Mouse (Mus musculus): ENCODE measurements around the gene Tmem269. TPM values are rescaled to one million over a fixed set of nuclear protein-coding genes. Genes with fewer than 3 reads are reported as not detected.

Tmem269 gene
- polyA plus RNA-seq, 1 experiment from 2014 or later = 0.43 TPM

DNA sequence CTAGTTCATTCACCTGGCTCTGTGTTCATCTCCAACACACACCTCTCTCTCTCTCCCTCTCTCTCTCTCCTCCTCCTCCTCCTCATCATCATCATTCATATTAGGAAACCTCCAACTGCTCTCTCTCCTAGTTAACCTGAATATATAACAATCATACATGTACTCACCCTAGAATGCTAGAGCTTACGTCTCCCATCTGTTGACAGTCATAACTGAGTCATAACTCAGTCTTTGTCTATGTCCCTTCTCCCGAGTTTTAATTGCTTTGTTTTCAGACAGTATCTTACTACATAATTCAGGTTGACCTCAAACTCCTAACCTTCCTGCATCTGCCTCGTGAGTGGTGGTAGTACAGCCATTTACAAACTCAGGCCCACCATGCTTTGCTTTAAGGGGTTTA lies 26.7 kb downstream of the Tmem269 start:
- WGBS = 80% methylated on average over 3 of the region's 3 CpGs
- no peaks in the 10 kb centered on the region for H3K36me3 ChIP-seq
- no peak overlapping the region for H3K4me3 ChIP-seq
- peaks cover 6% of the 10 kb centered on the region; the same call in 1 of the 2 replicates for H3K4me1 ChIP-seq (replicated peaks)
- H3K9ac ChIP-seq = no peak overlapping the region
- no peak for ATAC-seq (ENCODE audit: low FRiP score)
- H3K27me3 ChIP-seq = no peaks in the 10 kb centered on the region
- H3K27ac ChIP-seq = no peak overlapping the region
- H3K4me2 ChIP-seq = no peak overlapping the region
- H3K9me3 ChIP-seq = no peaks in the 10 kb centered on the region

DNA sequence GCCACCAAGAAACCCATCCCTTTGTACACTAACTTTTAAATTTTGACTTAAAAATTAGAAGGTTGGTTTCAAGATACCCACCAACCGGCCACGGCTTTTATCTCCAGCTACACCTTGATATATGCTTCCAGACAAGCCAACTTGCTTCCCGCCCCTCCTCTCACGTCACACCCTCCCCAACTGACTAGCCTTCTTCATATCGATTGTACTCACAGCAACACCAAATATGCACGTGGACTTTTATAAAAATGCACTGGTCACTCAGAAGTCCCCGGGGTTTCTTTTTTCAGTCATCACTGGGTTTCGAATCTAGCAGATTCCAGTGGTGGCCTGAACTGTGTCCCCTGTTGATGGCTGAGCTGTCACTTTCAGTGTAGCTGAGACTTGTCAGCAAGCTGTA lies 27.4 kb downstream of the Tmem269 start:
- Histone ChIP-seq H3K36me3 (no peaks in the 10 kb centered on the region), H3K4me2 (no peak overlapping the region), H3K9ac (no peak overlapping the region), H3K27ac (no peak overlapping the region), H3K27me3 (no peaks in the 10 kb centered on the region), H3K9me3 (no peaks in the 10 kb centered on the region), H3K4me3 (no peak overlapping the region), H3K4me1 (replicated peaks) (no peaks in the 10 kb centered on the region)
- 86% methylated on average over 8 of the region's 8 CpGs for WGBS
- ATAC-seq (ENCODE audit: low FRiP score) = no peak

DNA sequence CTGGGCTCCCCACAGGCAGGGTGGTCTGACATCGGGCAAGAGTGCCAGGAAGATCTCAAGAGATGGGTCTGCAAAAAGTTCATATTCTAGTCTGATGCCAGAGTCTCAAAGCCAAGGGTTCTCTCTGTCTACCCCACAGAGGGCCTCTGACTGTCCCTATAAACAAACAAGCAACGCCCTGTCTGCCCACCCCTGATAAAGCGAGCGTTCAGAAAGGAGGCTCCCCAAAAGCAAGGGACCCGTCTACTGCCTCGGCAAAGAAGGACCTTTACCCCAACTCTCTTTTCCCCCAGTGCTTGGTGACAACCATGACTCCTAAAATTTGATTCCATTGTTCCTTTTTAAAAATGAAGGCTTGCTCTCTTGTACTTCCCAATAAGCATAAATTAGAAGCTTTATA lies 28.2 kb downstream of the Tmem269 start, which contains the start of gene Ermap:
Gene Ermap, minus strand, starts transcription at position 148 of the 400 bp plus-strand sequence.
- Histone ChIP-seq H3K4me1 (replicated peaks) (no peaks in the 10 kb centered on the region), H3K9ac (no peak within 1 kb of the TSS), H3K27ac (no peak within 1 kb of the TSS), H3K4me2 (no peak within 1 kb of the TSS), H3K36me3 (no peaks in the 10 kb centered on the region), H3K9me3 (no peaks in the 10 kb centered on the region), H3K27me3 (no peaks in the 10 kb centered on the region), H3K4me3 (no peak within 1 kb of the TSS)
- 54% methylated on average over 6 of the region's 6 CpGs for WGBS
- ATAC-seq (ENCODE audit: low FRiP score) = no peak

DNA sequence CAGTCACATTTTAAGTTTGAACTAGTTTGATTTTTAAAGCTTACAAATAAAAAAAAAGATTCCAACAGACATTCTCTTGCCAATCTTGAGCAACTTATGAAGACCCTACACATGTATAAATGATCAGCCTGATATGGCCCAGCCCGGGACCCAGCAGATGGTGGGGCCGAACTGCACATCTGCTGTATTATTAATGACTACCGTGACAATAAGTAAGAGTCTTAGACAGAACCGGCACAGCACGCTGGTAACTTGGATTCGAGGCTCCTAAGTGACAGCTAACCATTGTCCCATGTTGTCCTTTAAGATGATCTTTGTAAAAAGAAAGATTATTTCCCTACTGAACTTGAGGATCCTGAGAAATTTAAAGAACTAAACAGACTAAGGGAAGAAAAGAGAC lies 28.6 kb downstream of the Tmem269 start:
- H3K9me3 ChIP-seq = no peaks in the 10 kb centered on the region
- no peaks in the 10 kb centered on the region for H3K27me3 ChIP-seq
- H3K36me3 ChIP-seq = no peaks in the 10 kb centered on the region
- 35% methylated on average over 6 of the region's 6 CpGs for WGBS
- ATAC-seq (ENCODE audit: low FRiP score) = no peak
- no peak overlapping the region for H3K9ac ChIP-seq
- H3K27ac ChIP-seq = no peak overlapping the region
- no peak overlapping the region for H3K4me2 ChIP-seq
- no peak overlapping the region for H3K4me3 ChIP-seq
- H3K4me1 ChIP-seq (replicated peaks) = no peaks in the 10 kb centered on the region

DNA sequence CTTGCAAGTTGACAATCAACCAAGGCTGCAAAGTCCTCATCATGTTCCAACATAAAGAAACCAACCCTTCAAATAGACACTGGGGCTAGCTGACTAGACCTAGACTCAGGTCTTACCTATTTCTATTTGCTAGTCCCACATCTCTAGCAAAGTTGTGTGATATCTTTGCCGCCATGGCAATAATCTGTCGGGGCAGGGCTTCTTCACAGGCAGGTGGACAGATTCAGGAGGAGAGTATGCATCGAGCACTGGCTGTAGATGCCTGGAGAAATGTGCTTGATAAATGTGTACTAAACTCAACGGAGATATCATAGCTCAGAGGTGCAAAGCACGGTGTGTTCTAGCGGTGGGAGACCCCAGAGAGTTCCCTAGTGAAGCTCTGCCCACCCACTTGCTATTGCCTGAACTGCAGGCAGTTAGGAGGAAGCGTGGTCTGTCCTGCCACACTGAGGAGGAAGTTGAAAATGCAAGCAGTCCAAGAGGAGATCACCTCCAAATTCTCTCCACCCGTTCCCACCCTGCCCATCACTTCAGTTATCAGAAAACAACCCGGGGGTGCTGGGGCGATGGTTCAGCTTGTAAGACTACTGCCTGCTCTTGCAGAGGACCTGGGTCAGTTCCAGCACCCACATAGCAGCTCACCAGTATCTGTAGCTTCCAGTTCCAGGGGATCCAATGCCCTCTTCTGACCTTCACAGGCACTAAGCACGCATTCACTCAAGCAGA lies 29.8 kb downstream of the Tmem269 start:
- 65% methylated on average over 11 of the region's 11 CpGs for WGBS

DNA sequence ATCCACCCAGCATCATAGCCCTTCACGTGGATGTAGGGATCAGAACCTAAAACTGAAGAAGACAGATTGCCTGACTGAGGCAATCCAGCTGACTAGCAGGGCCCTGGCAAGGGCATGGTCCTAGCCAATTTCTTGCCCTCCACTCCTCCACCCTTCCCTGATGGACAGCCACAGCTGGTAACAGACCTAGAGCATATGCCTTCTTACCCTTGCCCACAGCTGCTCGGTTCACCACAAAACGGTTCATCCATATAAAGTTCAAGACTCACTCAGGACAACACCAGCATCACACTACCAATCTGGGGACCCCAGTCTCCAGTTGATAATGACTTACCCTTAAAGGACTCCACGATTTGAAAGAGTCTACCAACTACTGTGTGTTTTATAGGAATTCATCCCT lies 32.2 kb downstream of the Tmem269 start:
- no peak overlapping the region for H3K4me2 ChIP-seq
- no peak for ATAC-seq (ENCODE audit: low FRiP score)
- H3K36me3 ChIP-seq = no peaks in the 10 kb centered on the region
- H3K4me1 ChIP-seq (replicated peaks) = no peaks in the 10 kb centered on the region
- no peaks in the 10 kb centered on the region for H3K9me3 ChIP-seq
- no peaks in the 10 kb centered on the region for H3K27me3 ChIP-seq
- H3K4me3 ChIP-seq = no peak overlapping the region
- H3K9ac ChIP-seq = no peak overlapping the region
- H3K27ac ChIP-seq = no peak overlapping the region
- WGBS = 78% methylated on average over 4 of the region's 4 CpGs

More for the DNA sequence above, 29.8 kb downstream of the Tmem269 start:
- H3K27ac ChIP-seq = no peak overlapping the region
- no peaks in the 10 kb centered on the region for H3K27me3 ChIP-seq
- H3K9me3 ChIP-seq = no peaks in the 10 kb centered on the region
- ATAC-seq (ENCODE audit: low FRiP score) = no peak
- H3K4me2 ChIP-seq = no peak overlapping the region
- no peaks in the 10 kb centered on the region for H3K36me3 ChIP-seq
- no peaks in the 10 kb centered on the region for H3K4me1 ChIP-seq (replicated peaks)
- no peak overlapping the region for H3K9ac ChIP-seq
- H3K4me3 ChIP-seq = no peak overlapping the region

DNA sequence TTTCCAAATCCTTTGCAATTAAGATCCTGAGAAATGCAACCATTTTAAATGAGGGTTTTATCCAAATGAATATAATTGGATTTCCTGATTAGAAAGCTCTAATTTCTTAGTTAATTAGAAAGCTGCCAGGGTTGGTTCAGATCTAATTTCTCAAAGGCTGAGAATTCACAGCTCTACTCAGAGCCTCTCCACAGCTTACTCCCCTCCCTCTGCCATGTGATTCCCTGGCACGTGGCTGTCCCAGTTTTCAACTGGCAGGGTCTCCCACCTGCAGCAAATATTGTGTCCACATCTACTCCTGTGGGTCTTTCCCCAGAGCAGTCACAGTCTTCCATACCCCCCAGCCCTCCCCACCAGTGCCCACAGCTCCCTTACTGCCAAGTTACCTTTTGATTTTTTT lies 34.5 kb downstream of the Tmem269 start:
- Histone ChIP-seq H3K27ac (no peak overlapping the region), H3K9ac (no peak overlapping the region), H3K4me1 (replicated peaks) (no peaks in the 10 kb centered on the region), H3K36me3 (no peaks in the 10 kb centered on the region), H3K4me3 (no peak overlapping the region), H3K27me3 (no peaks in the 10 kb centered on the region), H3K4me2 (no peak overlapping the region), H3K9me3 (no peaks in the 10 kb centered on the region)
- 67% methylated on average over 1 of the region's 1 CpGs for WGBS
- ATAC-seq (ENCODE audit: low FRiP score) = no peak

DNA sequence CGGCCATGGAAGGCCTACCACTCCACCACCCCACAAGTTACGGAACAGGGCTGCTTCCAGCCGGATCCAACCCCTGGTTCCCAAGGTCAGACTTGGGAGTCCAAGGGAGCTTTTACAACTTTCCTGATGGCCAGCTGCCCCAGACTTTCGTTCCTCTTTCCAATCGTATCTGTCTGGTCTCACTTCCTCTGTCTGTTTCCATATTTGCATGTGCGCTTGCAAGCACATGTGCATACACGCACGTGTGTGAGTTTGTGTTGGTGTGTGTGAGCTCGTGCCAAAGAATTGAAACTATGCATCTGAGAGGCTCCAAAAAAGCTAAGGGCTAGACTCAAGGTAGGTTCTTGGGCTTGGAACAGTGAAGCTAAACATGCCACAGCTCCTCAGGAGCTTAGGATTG lies 36.6 kb downstream of the Tmem269 start:
- ATAC-seq (ENCODE audit: low FRiP score) = no peak
- H3K27ac ChIP-seq = no peak overlapping the region
- H3K27me3 ChIP-seq = no peaks in the 10 kb centered on the region
- no peaks in the 10 kb centered on the region for H3K36me3 ChIP-seq
- H3K9me3 ChIP-seq = no peaks in the 10 kb centered on the region
- no peak overlapping the region for H3K4me2 ChIP-seq
- H3K9ac ChIP-seq = no peak overlapping the region
- 91% methylated on average over 9 of the region's 9 CpGs for WGBS
- no peak overlapping the region for H3K4me3 ChIP-seq
- no peaks in the 10 kb centered on the region for H3K4me1 ChIP-seq (replicated peaks)

DNA sequence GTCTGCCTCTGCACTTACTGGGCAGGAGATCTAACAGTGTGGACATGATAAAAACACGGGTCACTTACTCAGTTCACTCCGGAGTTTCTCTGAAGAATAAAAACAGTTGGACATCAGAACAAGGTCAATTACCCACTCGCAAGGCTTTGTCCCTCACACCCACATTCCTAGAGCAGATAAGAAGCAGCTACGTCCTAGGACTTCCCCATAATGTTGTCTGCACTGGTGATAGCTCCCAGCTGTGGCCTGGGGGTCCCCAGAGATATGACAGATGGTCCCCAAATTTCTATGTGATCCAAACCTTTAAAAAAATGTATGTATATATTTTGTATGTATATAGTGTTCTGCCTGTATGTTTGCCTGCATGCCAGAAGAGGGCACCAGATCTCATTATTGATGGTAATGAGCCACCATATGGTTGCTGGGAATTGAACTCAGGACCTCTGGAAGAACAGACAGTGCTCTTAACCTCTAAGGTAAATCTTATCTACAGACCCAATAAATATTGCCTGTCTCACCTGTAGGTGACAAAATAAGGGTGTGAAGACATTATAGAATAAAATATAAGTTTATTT lies 37.8 kb downstream of the Tmem269 start:
- no peak overlapping the region for H3K4me2 ChIP-seq
- ATAC-seq (ENCODE audit: low FRiP score) = no peak
- no peak overlapping the region for H3K9ac ChIP-seq
- WGBS = 48% methylated on average over 4 of the region's 4 CpGs
- no peaks in the 10 kb centered on the region for H3K9me3 ChIP-seq
- no peaks in the 10 kb centered on the region for H3K36me3 ChIP-seq
- no peak overlapping the region for H3K4me3 ChIP-seq
- H3K27ac ChIP-seq = no peak overlapping the region
- no peaks in the 10 kb centered on the region for H3K27me3 ChIP-seq
- no peaks in the 10 kb centered on the region for H3K4me1 ChIP-seq (replicated peaks)

DNA sequence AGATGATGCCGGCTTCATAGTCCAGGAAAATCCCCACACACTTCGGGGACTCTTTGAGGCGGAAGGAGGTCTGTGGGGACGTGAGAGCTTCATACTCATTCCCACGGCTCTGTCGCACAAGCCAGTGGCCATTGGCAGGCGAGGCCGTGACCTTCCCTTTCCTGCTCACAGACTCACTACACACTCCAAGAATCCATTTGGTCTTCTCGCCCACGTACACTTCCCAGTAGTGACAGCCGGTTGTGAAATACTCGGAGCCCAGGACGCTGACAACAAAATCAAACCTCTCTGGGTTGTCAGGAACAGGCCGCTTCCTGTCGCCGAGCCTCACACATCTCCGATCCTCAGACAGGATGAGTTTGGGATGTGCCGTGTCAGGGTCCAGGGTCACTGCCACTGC lies 39.7 kb downstream of the Tmem269 start:
- H3K4me1 ChIP-seq (replicated peaks) = peaks cover 6% of the 10 kb centered on the region
- H3K4me3 ChIP-seq = no peak overlapping the region
- H3K9me3 ChIP-seq = no peaks in the 10 kb centered on the region
- ATAC-seq (ENCODE audit: low FRiP score) = no peak
- no peak overlapping the region for H3K4me2 ChIP-seq
- no peak overlapping the region for H3K27ac ChIP-seq
- no peaks in the 10 kb centered on the region for H3K27me3 ChIP-seq
- no peaks in the 10 kb centered on the region for H3K36me3 ChIP-seq
- 83% methylated on average over 18 of the region's 18 CpGs for WGBS
- H3K9ac ChIP-seq = no peak overlapping the region

DNA sequence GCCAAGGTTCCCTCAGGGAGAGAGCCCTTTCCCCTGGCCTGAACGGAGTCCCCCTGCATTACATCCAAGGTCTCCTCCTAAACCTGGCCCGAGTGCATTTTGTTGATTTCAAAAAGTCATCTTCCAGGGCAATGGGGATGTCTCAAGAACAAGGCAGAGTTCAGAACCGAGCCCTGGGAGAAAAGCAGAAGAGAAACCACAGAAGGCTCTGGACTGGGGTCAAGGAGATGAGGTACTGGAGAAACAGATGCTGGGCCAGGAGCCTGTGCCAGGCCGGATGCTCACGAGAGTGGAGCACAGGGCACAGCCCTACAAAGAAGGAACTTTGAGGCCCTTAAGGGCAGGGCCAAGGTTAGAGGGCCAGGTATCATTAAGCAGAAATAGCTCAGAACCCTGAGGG lies 40.3 kb downstream of the Tmem269 start:
- no peak for ATAC-seq (ENCODE audit: low FRiP score)
- H3K4me2 ChIP-seq = no peak overlapping the region

DNA sequence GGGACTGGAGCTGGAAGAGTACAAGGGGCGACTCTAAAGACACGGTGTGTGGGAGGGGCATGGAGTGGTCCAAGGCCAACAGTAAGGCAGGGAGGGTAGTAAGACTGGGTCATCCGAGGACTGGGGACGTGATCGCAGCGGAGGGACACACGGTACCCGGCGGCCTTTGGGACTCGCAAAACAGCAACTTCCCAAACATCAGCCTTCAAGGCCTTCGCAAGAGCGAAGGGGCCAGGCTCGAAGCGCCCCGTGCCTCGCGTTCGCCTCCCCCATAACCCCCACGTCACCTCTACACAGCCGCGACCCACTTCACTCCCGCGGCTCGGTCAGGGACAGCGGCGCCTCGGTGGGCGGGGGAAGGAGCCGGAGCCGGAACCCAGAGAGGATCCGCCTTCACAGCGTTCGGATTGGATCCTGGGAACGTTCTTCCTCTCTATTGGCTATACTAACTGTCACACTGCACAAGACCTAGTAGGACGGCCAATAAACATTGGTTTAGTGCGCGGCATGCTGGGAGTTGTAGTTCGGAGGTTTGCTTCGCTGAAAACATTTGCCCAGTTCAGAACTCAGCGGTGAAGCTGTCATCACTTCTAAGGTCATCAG lies 44.1 kb downstream of the Tmem269 start, which contains the start of gene Zfp691:
Gene Zfp691, minus strand, starts transcription at position 345 of the 603 bp plus-strand sequence.
- peak within 1 kb of the TSS; percentile 83 for H3K9ac ChIP-seq
- H3K4me3 ChIP-seq = peak within 1 kb of the TSS; percentile 66
- peak; percentile 100 for ATAC-seq (ENCODE audit: low FRiP score)
- under 1% methylated on average over 40 of the region's 40 CpGs for WGBS
- H3K4me2 ChIP-seq = peak within 1 kb of the TSS; percentile 83
- H3K27ac ChIP-seq = no peak within 1 kb of the TSS
- H3K36me3 ChIP-seq = peaks cover 22% of the 10 kb centered on the region
- H3K9me3 ChIP-seq = no peaks in the 10 kb centered on the region
- H3K4me1 ChIP-seq (replicated peaks) = peaks cover 28% of the 10 kb centered on the region
- no peaks in the 10 kb centered on the region for H3K27me3 ChIP-seq

More for the DNA sequence above, 40.3 kb downstream of the Tmem269 start:
- peaks cover 12% of the 10 kb centered on the region for H3K4me1 ChIP-seq (replicated peaks)
- H3K9me3 ChIP-seq = no peaks in the 10 kb centered on the region
- H3K9ac ChIP-seq = no peak overlapping the region
- H3K4me3 ChIP-seq = no peak overlapping the region
- no peaks in the 10 kb centered on the region for H3K27me3 ChIP-seq
- H3K36me3 ChIP-seq = no peaks in the 10 kb centered on the region
- WGBS = 89% methylated on average over 5 of the region's 5 CpGs
- no peak overlapping the region for H3K27ac ChIP-seq

All from hindbrain, embryonic 13.5 days (tissue).